Mouse (Mus musculus) cerebellum, adult 2 months (tissue): ENCODE results near the gene Ctbp2.

ENCODE experiments used
- CTCF ChIP-seq: fragments of 200-500 bp; IDR thresholded peaks from 2 replicates; pipeline ENCODE4 v1.5.1; 2011; ENCODE audit warnings: low read depth, mild to moderate bottlenecking, control low read depth, low read length, moderate library complexity, borderline replicate concordance; ENCODE audit not compliant: insufficient read depth
- POLR2A ChIP-seq: fragments of 200-500 bp; IDR thresholded peaks from 2 replicates; pipeline ENCODE4 v1.6.1; 2011; ENCODE audit warnings: low read length, control low read depth, borderline replicate concordance; ENCODE audit not compliant: insufficient read depth

GRCm38 (mm10) chr7:133124701-133125485, 739 bp upstream of the Ctbp2 start:
- no peak for TF ChIP-seq CTCF
- TF ChIP-seq POLR2A: no peak
